Mouse (Mus musculus): Measurements from ENCODE around the gene Sult1c1. TPM values are rescaled to one million over a fixed set of nuclear protein-coding genes. Genes with fewer than 3 reads are reported as not detected.
"Not testable (repeated sequence)": the region's sequence is repeated elsewhere in the genome, so short reads cannot be mapped to it uniquely, and the experiment has no call there.

Gene Sult1c1
- total RNA-seq (2021) (not detected), polyA plus RNA-seq (2012; rRNA removed) (not detected in 2 replicates)
- long read RNA-seq = 0 reads

DNA sequence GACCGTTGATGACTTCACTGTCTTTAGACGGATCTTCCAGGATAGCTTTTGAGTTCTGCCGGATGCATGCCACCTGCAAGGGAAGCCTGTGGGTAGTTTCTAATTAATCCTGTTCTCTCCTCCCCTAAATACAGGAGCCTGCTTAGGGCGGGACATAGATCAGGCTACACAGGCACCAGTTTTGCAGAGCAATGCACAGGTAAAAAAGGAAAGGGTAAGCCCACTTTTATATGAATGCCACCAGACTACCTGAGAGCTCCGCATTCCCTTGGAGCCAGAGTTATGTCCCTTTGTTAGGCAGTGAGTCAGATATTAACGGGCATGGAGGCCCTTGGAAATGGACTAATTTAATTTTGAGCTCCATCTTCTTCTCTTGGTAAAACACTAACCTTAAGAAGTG lies at the start of gene Sult1c1:
Sult1c1 (minus strand) TSS at position 101 of the 400 bp plus-strand sequence.
- intact Hi-C loops (cut with DNase I) = no loop called here
- H3K27ac ChIP-seq = no peak within 1 kb of the TSS
- no peak within 1 kb of the TSS for H3K9ac ChIP-seq (ENCODE audit: low read depth, low read length)
- TF ChIP-seq EP300 (IDR thresholded peaks at IDR 0.05; ENCODE audit: insufficient read depth, low read depth, low read length) (no peak), POLR2A (IDR thresholded peaks at IDR 0.05; ENCODE audit: insufficient read depth, low read depth, low read length) (no peak)
- no peaks in the 10 kb centered on the region for H3K4me1 ChIP-seq (ENCODE audit: control insufficient read depth, insufficient read depth, low read length)
- WGBS = 77% methylated on average over 6 of the region's 6 CpGs
- H3K36me3 ChIP-seq (ENCODE audit: control insufficient read depth, insufficient read depth, low read length) = no peaks in the 10 kb centered on the region
- H3K79me2 ChIP-seq (replicated peaks; ENCODE audit: control insufficient read depth, insufficient read depth, low read length) = no peaks in the 10 kb centered on the region
- no peaks in the 10 kb centered on the region for H3K27me3 ChIP-seq (ENCODE audit: control insufficient read depth, insufficient read depth, low read length)
- H3K4me3 ChIP-seq = no peak within 1 kb of the TSS
- no peak for DNase-seq

DNA sequence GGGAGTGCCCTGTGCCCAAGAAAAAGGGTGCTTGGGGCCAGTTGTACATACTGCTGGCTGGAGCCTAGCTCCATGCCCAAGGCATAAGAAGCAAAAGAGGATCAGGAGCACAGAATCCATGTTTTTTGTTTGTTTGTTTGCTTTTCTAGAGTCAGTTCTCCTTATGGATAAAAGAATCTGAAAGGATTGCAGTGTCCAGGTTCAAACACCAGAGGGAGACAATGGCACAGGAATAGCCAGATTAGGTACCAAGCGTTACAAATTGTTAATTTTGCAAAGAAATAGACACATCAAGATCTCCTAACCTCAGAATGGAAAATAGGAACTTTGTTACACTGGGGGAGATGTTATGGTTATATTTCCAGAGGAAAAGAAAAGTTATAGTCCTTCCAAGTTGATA lies 23.7 kb upstream of the Sult1c1 start:
- H3K36me3 ChIP-seq (ENCODE audit: control insufficient read depth, insufficient read depth, low read length) = no peaks in the 10 kb centered on the region
- H3K79me2 ChIP-seq (replicated peaks; ENCODE audit: control insufficient read depth, insufficient read depth, low read length) = no peaks in the 10 kb centered on the region
- intact Hi-C loops (cut with DNase I) = loop anchor here (1.0 kb wide), 1 partner anchor 329 kb away; no protein-coding TSS in a partner anchor
- WGBS = 8% methylated on average over 1 of the region's 1 CpGs
- DNase-seq = no peak
- H3K9ac ChIP-seq (ENCODE audit: low read depth, low read length) = no peak overlapping the region
- no peaks in the 10 kb centered on the region for H3K27me3 ChIP-seq (ENCODE audit: control insufficient read depth, insufficient read depth, low read length)
- H3K4me1 ChIP-seq (ENCODE audit: control insufficient read depth, insufficient read depth, low read length) = no peaks in the 10 kb centered on the region
- H3K27ac ChIP-seq = no peak overlapping the region
- TF ChIP-seq EP300 (IDR thresholded peaks at IDR 0.05; ENCODE audit: insufficient read depth, low read depth, low read length) = no peak
- peak; percentile 73 for TF ChIP-seq CTCF (IDR thresholded peaks at IDR 0.05)
- TF ChIP-seq POLR2A (IDR thresholded peaks at IDR 0.05; ENCODE audit: insufficient read depth, low read depth, low read length) = no peak
- no peak overlapping the region for H3K4me3 ChIP-seq

DNA sequence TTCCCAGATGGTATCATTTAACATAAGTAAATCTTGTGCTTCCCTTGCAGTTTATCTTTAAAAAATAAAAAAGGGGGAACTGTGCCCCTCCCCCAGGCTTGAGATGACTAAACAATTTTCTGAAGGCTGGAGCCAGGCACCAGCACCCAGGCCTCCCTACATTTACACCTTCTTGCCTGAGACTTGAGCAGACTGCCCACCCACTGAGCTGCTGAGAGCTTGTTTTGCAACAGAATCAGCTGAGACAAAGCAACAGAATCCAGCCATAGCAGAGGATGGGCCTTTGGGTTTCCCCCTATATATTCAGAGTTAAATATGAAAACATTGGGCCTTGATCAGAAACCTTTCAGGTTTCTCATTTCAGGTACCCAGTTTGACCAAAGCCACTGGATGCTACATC lies 20.7 kb upstream of the Sult1c1 start:
- DNase-seq = no peak
- no peaks in the 10 kb centered on the region for H3K36me3 ChIP-seq (ENCODE audit: control insufficient read depth, insufficient read depth, low read length)
- no peak overlapping the region for H3K27ac ChIP-seq
- no peaks in the 10 kb centered on the region for H3K79me2 ChIP-seq (replicated peaks; ENCODE audit: control insufficient read depth, insufficient read depth, low read length)
- intact Hi-C loops (cut with DNase I) = no loop called here
- H3K4me1 ChIP-seq (ENCODE audit: control insufficient read depth, insufficient read depth, low read length) = no peaks in the 10 kb centered on the region
- H3K27me3 ChIP-seq (ENCODE audit: control insufficient read depth, insufficient read depth, low read length) = no peaks in the 10 kb centered on the region
- H3K9ac ChIP-seq (ENCODE audit: low read depth, low read length) = no peak overlapping the region
- H3K4me3 ChIP-seq = no peak overlapping the region
- TF ChIP-seq EP300 (IDR thresholded peaks at IDR 0.05; ENCODE audit: insufficient read depth, low read depth, low read length) (no peak), CTCF (IDR thresholded peaks at IDR 0.05) (no peak), POLR2A (IDR thresholded peaks at IDR 0.05; ENCODE audit: insufficient read depth, low read depth, low read length) (no peak)

DNA sequence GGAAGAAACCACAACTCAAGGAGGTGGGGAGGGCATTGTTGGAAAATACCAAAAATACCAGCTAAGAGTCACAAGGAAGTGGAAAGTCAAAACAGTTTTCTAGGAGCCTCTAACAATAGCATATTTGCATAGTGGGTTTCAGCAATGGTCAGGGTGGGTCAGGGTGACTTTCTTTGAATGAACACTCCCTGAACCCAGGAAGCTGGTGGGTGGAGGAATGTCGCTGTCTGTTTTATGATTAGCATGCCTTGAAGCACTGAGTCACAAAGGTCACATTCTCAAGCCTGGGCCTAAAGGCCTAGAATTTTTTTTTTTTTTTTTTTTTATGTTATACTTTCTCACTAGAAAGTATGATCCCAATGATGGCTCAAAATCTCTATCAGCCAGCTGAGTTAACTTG lies 20.1 kb upstream of the Sult1c1 start:
- H3K9ac ChIP-seq (ENCODE audit: low read depth, low read length); intact Hi-C loops (cut with DNase I); H3K27ac ChIP-seq; H3K27me3 ChIP-seq (ENCODE audit: control insufficient read depth, insufficient read depth, low read length); H3K36me3 ChIP-seq (ENCODE audit: control insufficient read depth, insufficient read depth, low read length); H3K79me2 ChIP-seq (replicated peaks; ENCODE audit: control insufficient read depth, insufficient read depth, low read length); DNase-seq; H3K4me3 ChIP-seq; H3K4me1 ChIP-seq (ENCODE audit: control insufficient read depth, insufficient read depth, low read length): not testable (repeated sequence)
- WGBS = 54% methylated on average over 1 of the region's 1 CpGs

DNA sequence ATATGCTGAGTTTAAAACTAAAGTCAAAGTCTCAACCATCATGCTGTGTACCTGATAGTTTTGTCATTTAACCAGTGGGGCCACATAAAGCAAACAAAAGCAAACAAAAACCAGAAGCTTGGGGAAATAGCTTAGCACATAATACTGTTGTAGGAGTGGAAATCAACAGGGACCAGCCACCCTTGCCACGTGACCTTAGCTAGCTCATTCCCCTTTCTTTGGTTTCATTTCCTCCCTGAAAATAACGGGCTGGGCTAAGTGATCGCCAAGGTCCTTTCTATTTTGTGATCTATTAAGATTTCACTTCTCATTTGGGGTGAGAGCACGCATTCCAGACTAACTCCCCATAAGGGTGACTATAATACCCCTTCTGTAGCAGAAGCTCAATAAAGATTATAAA lies 13.0 kb upstream of the Sult1c1 start:
- H3K27ac ChIP-seq = no peak overlapping the region
- H3K27me3 ChIP-seq (ENCODE audit: control insufficient read depth, insufficient read depth, low read length) = no peaks in the 10 kb centered on the region
- no peaks in the 10 kb centered on the region for H3K79me2 ChIP-seq (replicated peaks; ENCODE audit: control insufficient read depth, insufficient read depth, low read length)
- H3K4me1 ChIP-seq (ENCODE audit: control insufficient read depth, insufficient read depth, low read length) = no peaks in the 10 kb centered on the region
- 57% methylated on average over 4 of the region's 4 CpGs for WGBS
- TF ChIP-seq CTCF (IDR thresholded peaks at IDR 0.05) = no peak
- no peak for TF ChIP-seq POLR2A (IDR thresholded peaks at IDR 0.05; ENCODE audit: insufficient read depth, low read depth, low read length)
- TF ChIP-seq EP300 (IDR thresholded peaks at IDR 0.05; ENCODE audit: insufficient read depth, low read depth, low read length) = no peak
- no peaks in the 10 kb centered on the region for H3K36me3 ChIP-seq (ENCODE audit: control insufficient read depth, insufficient read depth, low read length)
- intact Hi-C loops (cut with DNase I) = no loop called here
- no peak overlapping the region for H3K9ac ChIP-seq (ENCODE audit: low read depth, low read length)
- H3K4me3 ChIP-seq = no peak overlapping the region
- DNase-seq = no peak

DNA sequence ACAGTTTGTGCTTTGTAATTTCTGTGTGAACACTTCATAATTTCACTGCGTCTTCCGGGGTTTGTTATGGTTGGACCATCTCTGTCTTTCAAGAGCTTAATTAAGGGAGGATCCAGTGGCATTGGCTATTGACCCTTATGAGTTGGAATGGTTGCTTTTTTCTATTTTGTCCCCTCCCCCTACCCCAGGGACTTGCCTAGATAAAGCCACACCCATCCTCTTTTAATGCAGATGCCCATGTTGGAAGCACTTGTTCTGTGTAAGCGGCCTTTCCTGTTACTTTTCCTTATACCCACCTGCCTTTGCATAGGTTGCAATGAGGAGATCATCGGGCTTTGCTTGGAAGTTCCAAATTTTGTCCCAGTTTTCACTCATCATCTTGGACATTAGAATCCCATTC lies 16.9 kb downstream of the Sult1c1 start:
- intact Hi-C loops (cut with DNase I) = no loop called here
- no peak for TF ChIP-seq EP300 (IDR thresholded peaks at IDR 0.05; ENCODE audit: insufficient read depth, low read depth, low read length)
- no peak for TF ChIP-seq CTCF (IDR thresholded peaks at IDR 0.05)
- TF ChIP-seq POLR2A (IDR thresholded peaks at IDR 0.05; ENCODE audit: insufficient read depth, low read depth, low read length) = no peak
- no peak for DNase-seq
- WGBS = 76% methylated on average over 4 of the region's 4 CpGs
- no peaks in the 10 kb centered on the region for H3K4me1 ChIP-seq (ENCODE audit: control insufficient read depth, insufficient read depth, low read length)
- no peak overlapping the region for H3K9ac ChIP-seq (ENCODE audit: low read depth, low read length)
- no peaks in the 10 kb centered on the region for H3K79me2 ChIP-seq (replicated peaks; ENCODE audit: control insufficient read depth, insufficient read depth, low read length)
- H3K27ac ChIP-seq = no peak overlapping the region
- no peaks in the 10 kb centered on the region for H3K36me3 ChIP-seq (ENCODE audit: control insufficient read depth, insufficient read depth, low read length)
- H3K4me3 ChIP-seq = no peak overlapping the region
- no peaks in the 10 kb centered on the region for H3K27me3 ChIP-seq (ENCODE audit: control insufficient read depth, insufficient read depth, low read length)
